In the genomic region with DNA sequence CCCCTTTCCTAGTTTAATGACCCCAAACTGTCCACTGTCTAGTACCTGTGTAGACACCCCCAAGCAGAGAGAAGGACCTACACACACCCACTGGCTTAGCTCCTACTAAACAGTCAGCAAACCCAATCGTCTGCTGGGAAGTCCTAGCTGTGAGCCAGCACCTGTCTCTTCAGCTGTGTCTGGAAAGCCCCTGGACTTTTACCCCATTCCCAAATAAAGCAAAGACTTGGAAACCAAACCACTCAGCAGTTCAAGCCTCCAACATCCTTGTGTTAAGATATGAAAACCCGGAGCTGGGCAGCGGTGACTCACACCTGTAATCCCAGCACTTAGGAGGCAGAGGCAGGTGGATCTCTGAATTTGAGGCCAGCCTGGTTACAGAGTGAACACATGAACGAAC, we compare ENCODE assay signal across 18 mouse cellular contexts. TPM values are rescaled to one million over a fixed set of nuclear protein-coding genes. Genes with fewer than 3 reads are reported as not detected.
A peak's percentile ranks its signal among the peaks of the same experiment; 100 is the strongest.
DNase-seq lines count a peak whose midpoint lies in the region; ATAC-seq and TF ChIP-seq lines count a peak whose summit lies in the region.
"Had no signal": no experiment of that assay in that cellular context is flagged by ENCODE, and none has a peak within 500 bp of the region (broad histone marks: within the 10 kb centered on the region; RNA-seq: fewer than 3 reads in every experiment).

No protein-coding gene starts in this region.

- no peak overlapping the region for H3K9ac ChIP-seq in intestine, embryonic 15.5 days
- no peak overlapping the region for H3K9ac ChIP-seq in intestine, postnatal 0 days (ENCODE audit: low read depth, low read length)
- H3K9ac ChIP-seq in lung, embryonic 14.5 days, result no peak overlapping the region
- no peak overlapping the region for H3K9ac ChIP-seq in stomach, embryonic 16.5 days (ENCODE audit: low read length)
- H3K9ac ChIP-seq: embryonic facial prominence, embryonic 12.5 days; liver, embryonic 13.5 days had no signal

- intact Hi-C loops in heart, postnatal 25 days (cut with DNase I), result no loop called here

- TF ChIP-seq CTCF in intestine, postnatal 0 days (IDR thresholded peaks at IDR 0.05; ENCODE audit: low read depth), result no peak
- TF ChIP-seq CTCF in lung, embryonic 14.5 days (IDR thresholded peaks at IDR 0.05; ENCODE audit: low read depth), result no peak

- no peak overlapping the region for H3K4me2 ChIP-seq in intestine, embryonic 15.5 days (replicated peaks)
- no peak overlapping the region for H3K4me2 ChIP-seq in intestine, postnatal 0 days (replicated peaks; ENCODE audit: low read depth)
- no peak overlapping the region for H3K4me2 ChIP-seq in lung, embryonic 14.5 days
- no peak overlapping the region for H3K4me2 ChIP-seq in stomach, embryonic 16.5 days (ENCODE audit: low read depth, low read length)
- H3K4me2 ChIP-seq: embryonic facial prominence, embryonic 12.5 days; liver, embryonic 13.5 days; midbrain, embryonic 11.5 days had no signal

- 82% methylated on average over 4 of the region's 4 CpGs for WGBS in heart, embryonic 10.5 days
- 81% methylated on average over 4 of the region's 4 CpGs for WGBS in intestine, embryonic 15.5 days
- WGBS in intestine, postnatal 0 days, result 65% methylated on average over 4 of the region's 4 CpGs
- WGBS in lung, embryonic 14.5 days, result 77% methylated on average over 4 of the region's 4 CpGs
- WGBS in stomach, embryonic 16.5 days, result 79% methylated on average over 4 of the region's 4 CpGs

- H3K4me1 ChIP-seq in heart, embryonic 10.5 days, result peaks cover 62% of the 10 kb centered on the region
- peaks cover 34% of the 10 kb centered on the region for H3K4me1 ChIP-seq in intestine, embryonic 15.5 days (replicated peaks)
- no peaks in the 10 kb centered on the region; the same call in 1 of the 2 replicates for H3K4me1 ChIP-seq in intestine, postnatal 0 days (replicated peaks; ENCODE audit: control insufficient read depth, insufficient read depth, low read length)
- H3K4me1 ChIP-seq in lung, embryonic 14.5 days (ENCODE audit: insufficient read depth), result peaks cover 22% of the 10 kb centered on the region
- peaks cover 41% of the 10 kb centered on the region for H3K4me1 ChIP-seq in stomach, embryonic 16.5 days (ENCODE audit: control insufficient read depth, insufficient read depth, low read length)

- no peak overlapping the region for H3K4me3 ChIP-seq in heart, embryonic 10.5 days
- H3K4me3 ChIP-seq in intestine, embryonic 15.5 days (replicated peaks), result no peak overlapping the region
- H3K4me3 ChIP-seq in intestine, postnatal 0 days (ENCODE audit: low read depth, low read length), result no peak overlapping the region
- no peak overlapping the region for H3K4me3 ChIP-seq in lung, embryonic 14.5 days (ENCODE audit: low read depth, low read length)
- no peak overlapping the region for H3K4me3 ChIP-seq in stomach, embryonic 16.5 days (replicated peaks; ENCODE audit: low read length)
- H3K4me3 ChIP-seq: embryonic facial prominence, embryonic 12.5 days; liver, embryonic 13.5 days had no signal

- no peaks in the 10 kb centered on the region for H3K9me3 ChIP-seq in heart, embryonic 10.5 days
- H3K9me3 ChIP-seq in intestine, embryonic 15.5 days, result no peaks in the 10 kb centered on the region
- H3K9me3 ChIP-seq in intestine, postnatal 0 days (ENCODE audit: control insufficient read depth), result no peaks in the 10 kb centered on the region
- H3K9me3 ChIP-seq in lung, embryonic 14.5 days (ENCODE audit: low read depth, low read length), result no peaks in the 10 kb centered on the region
- no peaks in the 10 kb centered on the region for H3K9me3 ChIP-seq in stomach, embryonic 16.5 days (replicated peaks; ENCODE audit: control insufficient read depth, low read length)
- H3K9me3 ChIP-seq: embryonic facial prominence, embryonic 12.5 days; liver, embryonic 13.5 days had no signal

- H3K27ac ChIP-seq in heart, embryonic 10.5 days, result peak overlapping the region; percentile 93
- H3K27ac ChIP-seq in intestine, embryonic 15.5 days, result 0 out of 2 replicates have a peak overlapping the region, but pooled peaks have one; percentile 92
- no peak overlapping the region for H3K27ac ChIP-seq in intestine, postnatal 0 days (ENCODE audit: low read depth, low read length)
- peak overlapping the region; percentile 36; the same call in 1 of the 2 replicates for H3K27ac ChIP-seq in lung, embryonic 14.5 days (ENCODE audit: low read depth)
- peak overlapping the region; percentile 97 for H3K27ac ChIP-seq in stomach, embryonic 16.5 days (ENCODE audit: low read length)
- H3K27ac ChIP-seq: embryonic facial prominence, embryonic 12.5 days had no signal

- DNase-seq in heart, embryonic 10.5 days (ENCODE audit: low spot score), result no peak
- no peak for DNase-seq in heart, postnatal 25 days (ENCODE audit: low spot score)
- no peak for DNase-seq in lung, embryonic 14.5 days
- DNase-seq in lung, adult 18-20 months, result no peak
- DNase-seq in urinary bladder, adult 18-20 months (ENCODE audit: low spot score in 2 of 2), result no peak
- DNase-seq: adrenal gland, postnatal 36 days; gastrocnemius, postnatal 36 days; layer of hippocampus, adult 9-11 months; liver, embryonic 13.5 days; lung, postnatal 36 days; right cerebral cortex, adult 18-20 months; thymus, postnatal 36 days had no signal

- H3K36me3 ChIP-seq in heart, embryonic 10.5 days, result peaks cover 20% of the 10 kb centered on the region
- H3K36me3 ChIP-seq in intestine, embryonic 15.5 days, result no peaks in the 10 kb centered on the region
- peaks cover 3% of the 10 kb centered on the region; the same call in 1 of the 2 replicates for H3K36me3 ChIP-seq in intestine, postnatal 0 days (ENCODE audit: control insufficient read depth, insufficient read depth)
- H3K36me3 ChIP-seq in lung, embryonic 14.5 days (ENCODE audit: insufficient read depth), result peaks cover 27% of the 10 kb centered on the region
- 0 out of 2 replicates have a peak, but pooled peaks cover 4% of the 10 kb centered on the region for H3K36me3 ChIP-seq in stomach, embryonic 16.5 days (ENCODE audit: control insufficient read depth, insufficient read depth, low read length)

- no peak for ATAC-seq in intestine, embryonic 15.5 days
- no peak for ATAC-seq in intestine, postnatal 0 days
- no peak for ATAC-seq in lung, embryonic 14.5 days (ENCODE audit: insufficient read depth)
- ATAC-seq in stomach, embryonic 16.5 days (ENCODE audit: insufficient read depth, low FRiP score), result no peak
- ATAC-seq: hindbrain, postnatal 0 days had no signal

- no peaks in the 10 kb centered on the region for H3K27me3 ChIP-seq in heart, embryonic 10.5 days (ENCODE audit: insufficient read depth, poor library complexity, severe bottlenecking)
- no peaks in the 10 kb centered on the region for H3K27me3 ChIP-seq in intestine, embryonic 15.5 days (replicated peaks)
- H3K27me3 ChIP-seq in intestine, postnatal 0 days (replicated peaks; ENCODE audit: control insufficient read depth, insufficient read depth, low read length), result no peaks in the 10 kb centered on the region
- H3K27me3 ChIP-seq in lung, embryonic 14.5 days (ENCODE audit: insufficient read depth, low read length), result no peaks in the 10 kb centered on the region
- H3K27me3 ChIP-seq in stomach, embryonic 16.5 days (ENCODE audit: control insufficient read depth, insufficient read depth, low read length), result no peaks in the 10 kb centered on the region
- H3K27me3 ChIP-seq: embryonic facial prominence, embryonic 12.5 days; liver, embryonic 13.5 days had no signal

RNA-seq across cellular contexts. Expression of a gene that starts 42.6 kb away (rescaled TPM):
- 0.55 and 1.2 TPM in 2 replicates for polyA plus RNA-seq in heart, embryonic 10.5 days (2016; fragmentation: Nextera tagmentation; extraction: Ambion mirVana)
- under 1 TPM; 0.08 to 0.44 TPM for total RNA-seq in heart, postnatal 25 days (2021)
- polyA plus RNA-seq in intestine, embryonic 15.5 days (2015; fragmentation: Nextera tagmentation; extraction: Ambion mirVana), result 1.1 TPM in 2 replicates
- polyA plus RNA-seq in intestine, postnatal 0 days (2015; fragmentation: Nextera tagmentation; extraction: Ambion mirVana), result 1.2 and 1.3 TPM in 2 replicates
- polyA plus RNA-seq in lung, embryonic 14.5 days (2014; fragmentation: Nextera tagmentation; extraction: Ambion mirVana), result 0.99 and 1.1 TPM in 2 replicates
- polyA plus RNA-seq in stomach, embryonic 16.5 days (2015; fragmentation: Nextera tagmentation; extraction: Ambion mirVana), result 1.00 and 1.2 TPM in 2 replicates
